Mouse (Mus musculus) ES-Bruce4 (cell line): ENCODE results near the gene Shoc2.

Experiments used
- CTCF ChIP-seq: IDR thresholded peaks from one replicate; pipeline ENCODE4 v1.8.1; 2011; ENCODE audit warnings: low read depth, low read length
- POLR2A ChIP-seq: IDR thresholded peaks from one replicate; pipeline ENCODE4 v1.8.1; 2011; ENCODE audit warnings: low read length; ENCODE audit not compliant: insufficient read depth

- TF ChIP-seq CTCF (no peak), POLR2A (no peak)
These were observed 1.3 kb downstream of the Shoc2 start for GRCm38 (mm10) chr19:53945171-53946042.
